Mouse (Mus musculus): ENCODE measurements around the gene Fezf1.

Gene Fezf1

DNA sequence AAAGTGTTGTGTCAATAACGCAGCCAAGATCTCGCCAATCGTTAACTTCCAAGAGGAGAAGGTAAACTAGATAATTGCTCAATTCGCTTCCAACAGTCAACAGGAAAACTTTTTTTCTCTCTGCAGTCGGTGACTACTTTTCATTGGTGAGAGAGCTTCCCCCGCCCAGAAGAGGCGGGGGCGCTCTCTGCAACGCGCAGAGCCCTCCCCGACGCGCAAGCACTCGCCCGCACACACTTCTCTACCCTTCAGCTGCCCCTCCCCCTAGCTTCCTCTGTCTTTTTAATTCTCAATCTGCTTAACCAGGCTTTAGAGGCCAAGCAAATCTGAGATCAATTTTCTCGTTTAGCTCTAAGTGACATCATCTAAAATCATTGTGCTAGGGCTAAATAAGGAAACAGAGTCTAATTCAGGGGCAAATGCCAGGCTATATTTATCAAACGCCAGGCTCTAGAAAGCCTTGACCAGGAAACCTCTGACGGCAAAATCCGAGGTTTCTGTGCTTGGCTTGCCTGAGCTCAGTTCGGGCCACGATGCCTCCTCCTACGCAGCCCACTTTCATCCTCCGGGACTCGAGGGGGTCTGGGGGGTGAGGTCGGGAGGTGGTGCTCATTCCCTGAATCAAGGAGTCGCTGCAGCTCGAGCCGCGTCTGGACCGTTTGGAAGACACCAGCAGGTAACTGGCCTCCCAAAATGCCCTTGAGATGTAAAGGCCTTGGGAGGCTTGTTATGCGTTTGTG is at the start of gene Fezf1:
Gene Fezf1 (minus strand): TSS at position 50 of the 740 bp plus-strand sequence.
- no peak for DNase-seq

GRCm38 (mm10) chr6:23294685-23295084 is 46.5 kb upstream of the Fezf1 start:
- no peak for DNase-seq

GRCm38 (mm10) chr6:23288752-23289151 is 40.6 kb upstream of the Fezf1 start:
- no peak for DNase-seq

GRCm38 (mm10) chr6:23281514-23281820 is 33.3 kb upstream of the Fezf1 start:
- no peak for DNase-seq

DNA sequence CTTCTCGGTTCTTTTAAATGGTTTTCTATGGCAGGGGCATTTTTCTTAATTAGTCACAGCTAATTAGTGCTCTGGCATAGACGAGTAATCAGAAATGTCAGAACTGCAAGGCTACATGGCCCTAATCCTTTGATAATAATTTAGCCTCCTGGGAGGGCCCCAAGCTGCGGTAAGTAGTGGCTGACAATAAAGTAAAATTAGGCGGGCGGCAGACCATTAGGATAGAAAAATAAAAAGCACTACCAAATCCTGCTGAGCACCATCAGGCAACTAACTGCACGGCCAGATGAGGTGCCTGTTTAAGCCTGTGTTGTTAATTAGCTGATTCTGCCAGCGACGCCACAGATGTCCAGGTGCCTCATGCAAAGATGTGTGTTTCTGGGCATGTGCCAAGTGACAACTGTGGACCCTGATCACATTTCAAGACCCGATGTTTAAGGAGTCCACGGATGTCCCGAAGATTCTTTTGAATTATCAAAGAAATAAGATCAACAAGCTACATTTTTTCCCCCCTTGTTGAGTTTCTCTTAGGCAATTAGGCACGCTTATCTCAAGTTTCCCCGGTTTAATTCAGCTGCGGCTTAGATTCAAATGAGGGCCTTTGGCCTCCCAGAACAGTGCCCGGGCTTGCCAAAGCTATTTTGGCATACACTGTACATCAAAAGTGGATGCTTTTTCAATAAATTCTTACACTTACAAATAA is 32.8 kb upstream of the Fezf1 start:
- no peak for DNase-seq

GRCm38 (mm10) chr6:23273483-23273882 is 25.3 kb upstream of the Fezf1 start:
- DNase-seq: no peak

DNA sequence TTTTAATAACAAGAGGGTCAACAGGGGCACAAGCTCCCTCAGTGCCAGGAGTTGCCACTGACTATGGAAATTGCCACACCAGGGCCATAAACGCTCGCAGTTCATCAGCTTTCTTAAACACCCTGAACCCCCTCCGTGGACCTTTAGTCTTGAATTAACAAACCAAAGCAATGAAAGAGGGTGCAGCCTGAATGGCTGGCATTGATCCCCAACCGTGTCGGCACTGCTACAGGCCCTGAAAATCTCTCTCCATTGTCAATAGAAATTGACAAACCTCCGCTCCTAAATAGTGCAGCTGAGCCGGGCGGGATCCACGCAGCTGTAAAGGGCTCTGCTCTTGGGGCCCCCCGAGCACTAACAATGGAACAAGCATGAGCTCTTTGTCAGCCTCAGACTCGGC is 24.8 kb upstream of the Fezf1 start:
- no peak for DNase-seq

- DNase-seq: no peak
These were observed 24.4 kb upstream of the Fezf1 start for GRCm38 (mm10) chr6:23272542-23272941.

- no peak for DNase-seq
These were observed 12.5 kb upstream of the Fezf1 start for GRCm38 (mm10) chr6:23260738-23261050.

GRCm38 (mm10) chr6:23260016-23260737 is 12.0 kb upstream of the Fezf1 start:
- no peak for DNase-seq

DNA sequence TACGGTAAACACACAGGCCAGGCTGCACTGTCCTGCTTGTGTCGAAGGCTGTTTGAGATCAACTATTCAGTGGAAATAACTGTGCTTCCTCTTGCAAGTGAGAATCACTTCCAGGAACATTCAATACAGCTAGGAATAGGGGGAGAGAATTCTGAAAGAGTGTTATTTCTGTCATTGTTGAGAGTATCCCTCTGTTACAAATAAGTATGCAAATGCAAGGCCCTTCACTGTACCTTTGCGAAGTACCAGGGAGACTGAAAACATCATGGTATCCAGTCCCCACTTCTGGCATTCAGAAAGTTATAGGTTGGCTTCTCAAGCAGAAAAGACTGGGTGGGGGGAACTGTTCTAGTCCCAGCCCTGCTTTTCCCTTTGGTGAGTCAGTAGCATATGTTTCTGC is 9.8 kb upstream of the Fezf1 start:
- no peak for DNase-seq

GRCm38 (mm10) chr6:23255161-23255560 is 7.0 kb upstream of the Fezf1 start:
- DNase-seq: no peak

DNA sequence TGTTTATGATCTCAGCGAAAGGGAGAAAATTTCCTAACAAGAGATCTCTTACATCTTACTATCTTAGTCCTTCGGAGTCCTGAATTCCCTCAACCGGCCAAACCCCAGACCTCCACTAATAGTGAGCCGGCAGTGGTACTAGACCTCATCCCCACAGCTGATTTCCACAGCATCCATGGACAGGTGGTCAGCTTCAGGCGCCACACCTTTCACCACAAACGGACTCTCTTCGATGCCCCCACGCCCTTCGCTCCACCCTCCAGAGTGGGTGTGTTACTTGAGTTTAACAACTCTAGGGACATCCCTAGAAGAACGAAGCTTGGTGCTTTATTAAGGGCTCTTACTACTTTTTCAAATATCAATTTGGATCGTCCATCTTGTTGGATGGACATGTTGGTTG is 6.5 kb upstream of the Fezf1 start:
- DNase-seq: no peak

- DNase-seq: no peak
These were observed 5.5 kb upstream of the Fezf1 start for GRCm38 (mm10) chr6:23253353-23254311.

GRCm38 (mm10) chr6:23252196-23253135 is 4.3 kb upstream of the Fezf1 start:
- no peak for DNase-seq

GRCm38 (mm10) chr6:23251431-23251830 is 3.3 kb upstream of the Fezf1 start:
- DNase-seq: no peak

DNA sequence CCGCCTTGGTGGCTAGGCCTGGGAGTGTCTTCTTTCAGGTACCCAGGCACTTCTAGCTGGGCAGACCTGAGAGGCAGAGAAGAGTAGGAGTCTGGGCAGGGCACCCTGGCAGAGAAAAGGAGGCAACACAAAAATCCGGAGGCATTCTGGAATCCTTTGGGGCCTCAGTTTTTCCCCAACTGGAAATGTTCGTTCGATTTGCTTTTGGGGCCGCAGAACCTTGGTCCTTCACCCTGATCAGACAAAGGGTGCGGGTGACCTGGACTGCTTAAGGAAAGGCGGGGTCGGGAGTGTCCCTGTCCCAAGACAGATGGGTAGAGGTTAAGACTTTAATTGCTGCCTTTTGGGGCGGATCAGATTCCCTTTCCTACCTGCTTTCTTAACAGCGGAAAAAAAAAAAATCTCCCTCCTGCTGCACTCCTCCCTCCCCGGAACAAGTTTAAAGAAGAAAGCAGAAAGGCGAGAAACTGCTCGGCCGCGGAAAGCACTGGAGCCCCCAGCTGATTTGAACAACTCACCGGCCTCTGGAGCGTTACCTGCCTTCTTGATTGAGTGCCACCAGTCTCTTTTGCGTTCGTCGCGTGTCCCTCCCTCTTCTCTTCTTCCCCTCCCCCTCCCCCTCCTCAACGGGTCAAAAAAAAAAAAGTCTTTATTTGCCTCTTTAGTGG is 2.3 kb upstream of the Fezf1 start:
- DNase-seq: no peak

- DNase-seq: no peak
These were observed 1.6 kb upstream of the Fezf1 start for GRCm38 (mm10) chr6:23249616-23250287.

- DNase-seq: no peak
These were observed 865 bp upstream of the Fezf1 start for GRCm38 (mm10) chr6:23249053-23249401.

DNA sequence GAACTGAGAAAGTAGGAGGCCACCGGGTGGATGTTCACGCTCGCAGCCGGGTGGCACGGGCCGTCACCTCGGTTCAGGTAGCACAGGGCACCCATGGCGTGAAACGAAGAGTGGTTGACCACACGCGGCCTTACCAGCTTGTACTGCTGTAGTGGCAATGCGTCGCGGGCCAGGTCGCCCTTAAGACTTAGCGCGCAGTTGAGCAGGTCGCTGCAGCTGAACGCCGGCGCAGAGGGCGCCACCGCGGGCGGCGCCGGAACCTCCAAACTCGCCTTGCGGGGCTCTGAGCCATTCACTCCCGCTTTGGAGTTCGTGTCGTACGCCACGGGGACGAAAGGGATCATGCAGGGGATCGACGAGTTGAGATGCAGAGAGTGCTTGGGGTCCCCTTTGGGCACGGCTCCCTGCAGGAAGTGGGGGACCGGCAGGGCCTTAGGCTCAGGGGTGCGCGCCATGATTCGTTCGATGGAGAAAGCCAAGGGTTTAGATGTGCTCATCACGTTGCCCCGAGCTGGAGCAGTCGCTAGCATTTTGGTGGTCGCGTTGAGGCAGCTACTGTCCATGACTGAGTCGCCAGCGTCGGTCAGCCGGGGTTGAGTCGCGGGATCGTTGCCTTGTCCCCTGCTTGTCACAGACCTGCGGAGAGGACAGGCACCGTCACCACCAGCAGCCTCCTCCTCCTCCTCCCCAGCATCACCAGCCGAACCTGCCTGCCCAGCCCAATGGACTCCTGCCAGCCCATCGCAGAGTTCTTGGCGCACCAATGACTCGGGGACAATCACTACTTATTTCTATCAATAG is 450 bp downstream of the Fezf1 start:
- DNase-seq: no peak
